Mouse (Mus musculus) left cerebral cortex, postnatal 10 days (tissue): ENCODE measurements around the gene Zfp511. TPM values are rescaled to one million over a fixed set of nuclear protein-coding genes. Genes with fewer than 3 reads are reported as not detected.
A peak's percentile ranks its signal among the peaks of the same experiment; 100 is the strongest.

Experiments
- DNase-seq, 2 experiments: peaks; one replicate each; pipeline ENCODE4 v3.0.0; 2021 to 2022; ENCODE audit warnings: low spot score in 2 of 2, mixed read lengths in 1 of 2; ENCODE audit errors: extremely low spot score in 1 of 2
- intact Hi-C: fragments of 180-260 bp; cut with DNase I; formaldehyde crosslinking; loops from one replicate; pipeline ENCODE4 v1.15.1; 2025
- microRNA-seq: library from miRNA; unstranded; fragments of <30 nt; microRNA quantifications from one replicate; pipeline ENCODE4 v1.2.0, GENCODE M21; 2022
- total RNA-seq, 2 experiments: library from RNA; stranded (reverse); gene quantifications; 2 replicates each; pipeline ENCODE4 v1.2.3; 2021

Gene Zfp511
- total RNA-seq, 2 experiments from 2014 or later = 23.8 to 26.9 TPM

DNA sequence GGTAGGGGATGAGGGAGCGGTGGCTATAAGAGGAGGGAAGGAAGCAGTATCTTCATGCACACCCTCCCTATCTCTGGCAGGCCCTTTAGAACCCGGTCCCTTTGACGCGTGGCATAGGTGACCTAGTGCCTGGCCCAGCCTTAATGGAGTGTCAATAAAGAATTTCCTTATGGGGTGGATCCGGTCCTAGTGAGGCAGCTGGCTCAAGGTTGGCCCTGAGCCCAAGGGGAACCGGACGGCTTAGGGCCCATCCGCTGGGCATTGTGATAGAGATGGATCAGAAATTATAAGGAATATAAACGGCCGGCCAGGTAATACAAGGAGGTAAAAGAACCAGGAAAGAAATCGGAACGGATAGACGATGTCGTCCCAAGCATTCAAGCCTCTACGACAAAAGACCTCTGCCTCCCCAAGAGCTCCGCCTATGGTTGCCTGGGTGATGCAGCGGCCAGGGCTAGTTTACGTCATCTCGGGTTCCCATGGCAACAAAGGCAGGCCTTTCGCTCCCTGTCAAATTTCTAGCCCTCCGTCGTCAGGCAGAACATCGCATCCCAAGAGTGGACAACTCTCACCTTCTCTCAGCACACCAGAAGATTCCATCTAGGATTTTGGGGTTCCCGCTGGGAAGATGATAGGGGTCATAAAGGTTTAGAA, 44.4 kb downstream of the Zfp511 start:
- peak; percentile 91 to 94 for DNase-seq
- intact Hi-C loops = loop anchor here (2.0 to 10.0 kb wide), 3 partner anchors 37 to 804 kb away; partner anchors contain the start of genes Echs1, Paox, Psmd13 and Sirt3

DNA sequence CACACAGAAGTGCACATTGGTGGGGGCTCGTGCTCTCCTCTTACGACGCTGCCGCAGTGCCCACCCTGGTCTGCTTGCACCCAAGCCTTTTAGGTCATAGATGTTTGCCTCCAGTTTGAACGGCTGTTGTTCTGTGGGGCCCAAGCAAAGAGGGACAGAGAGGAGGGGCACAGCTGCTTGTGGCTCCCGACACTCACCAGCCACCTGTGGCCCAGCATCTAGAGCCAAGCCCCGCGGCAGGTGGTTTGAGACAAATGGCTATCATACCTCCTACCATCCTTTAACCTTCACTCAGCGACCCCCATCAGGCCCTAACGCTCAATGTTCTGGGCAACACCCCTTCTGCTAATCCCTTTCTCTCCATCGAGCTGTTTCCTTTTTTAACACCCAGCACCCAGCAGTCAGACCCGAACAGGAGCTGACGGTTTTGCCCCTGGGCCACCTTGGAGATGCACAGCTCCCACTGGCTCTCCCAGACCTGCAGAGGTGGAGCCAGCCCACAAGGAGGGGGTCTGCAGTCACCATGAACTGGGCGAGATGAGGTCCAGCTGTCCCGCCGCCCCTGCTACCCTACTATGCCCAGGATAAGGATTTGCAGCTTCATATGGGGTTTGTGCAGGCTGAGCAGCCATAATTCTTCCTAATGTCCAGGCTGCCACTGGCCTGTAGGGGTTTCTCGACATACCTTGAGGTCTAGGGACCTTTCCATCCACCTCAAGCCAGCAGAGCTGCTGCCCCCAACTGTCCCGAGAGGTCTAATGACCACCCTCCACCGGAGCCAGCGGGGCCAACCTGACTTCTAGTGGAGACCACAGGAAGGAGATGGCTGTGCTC, 45.4 kb downstream of the Zfp511 start:
- intact Hi-C loops = loop anchor here (2.0 to 10.0 kb wide), 3 partner anchors 36 to 803 kb away; partner anchors contain the start of genes Echs1, Paox, Psmd13 and Sirt3

DNA sequence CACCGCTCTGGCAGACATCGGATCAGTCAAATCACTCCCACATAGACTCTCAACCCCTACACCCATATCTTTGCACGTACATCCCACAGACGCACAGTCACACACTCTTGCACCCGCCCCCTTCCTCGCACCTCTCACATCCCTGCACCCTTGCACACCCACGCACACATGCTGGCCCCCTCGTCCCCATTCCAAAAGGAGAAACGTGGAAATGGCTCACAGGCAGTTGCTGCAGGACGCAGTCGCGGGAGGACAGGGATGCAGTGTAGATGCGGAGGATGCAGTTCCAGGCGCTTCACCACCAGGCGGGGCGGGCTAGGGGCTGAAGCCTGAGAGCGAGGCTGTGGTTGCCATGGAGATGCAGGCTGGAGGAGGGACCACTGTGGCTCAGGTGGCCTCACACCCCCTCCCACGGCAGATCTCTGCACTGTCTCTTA, 46.1 kb downstream of the Zfp511 start, which contains the start of gene Caly:
Gene Caly, minus strand, starts transcription at position 307 of the 437 bp plus-strand sequence.
- DNase-seq = peak; percentile 91 to 92
- intact Hi-C loops = loop anchor here (5.0 to 10.0 kb wide), 2 partner anchors 35 to 803 kb away; partner anchors contain the start of genes Echs1, Paox, Psmd13 and Sirt3

More for the DNA sequence above, 45.4 kb downstream of the Zfp511 start:
- peak; percentile 25 to 57 for DNase-seq

Small RNAs within 50 kb of the gene (microRNA-seq; reads per million reads assigned to microRNA genes)
- gene Mir7062 = 1.1 reads per million

Other genes starting within 250 kb of the Zfp511 start
- gene Adgra1, start 202.2 kb upstream of the Zfp511 start, total RNA-seq = 10 to 100 TPM; 49.9 to 52.3 TPM
- 10 to 100 TPM; 37.6 to 42.2 TPM for gene Kndc1, start 141.7 kb upstream of the Zfp511 start, total RNA-seq
- not detected for gene Utf1, start 92.6 kb upstream of the Zfp511 start, total RNA-seq
- gene 6430531B16Rik, start 57.6 kb upstream of the Zfp511 start, total RNA-seq = under 1 TPM; 0.39 to 0.55 TPM
- under 1 TPM; 0.81 to 0.89 TPM for gene Adam8, start 43.8 kb upstream of the Zfp511 start, total RNA-seq
- gene Tubgcp2, start 278 bp downstream of the Zfp511 start, total RNA-seq = 10 to 100 TPM; 40.9 to 44.2 TPM
- under 1 TPM; 0.22 to 0.47 TPM for gene Msx3, start 12.7 kb downstream of the Zfp511 start, total RNA-seq
- gene Caly, start 46.2 kb downstream of the Zfp511 start, total RNA-seq = 100 to 1,000 TPM; 222 to 234 TPM
- not detected for gene Prap1, start 57.0 kb downstream of the Zfp511 start, total RNA-seq
- gene Fuom, start 66.0 kb downstream of the Zfp511 start, total RNA-seq = 10 to 100 TPM; 22.6 to 30.0 TPM
- gene Paox, start 79.4 kb downstream of the Zfp511 start, total RNA-seq = 1 to 10 TPM; 6.5 to 9.4 TPM
- gene Echs1, start 80.1 kb downstream of the Zfp511 start, total RNA-seq = 10 to 100 TPM; 57.3 to 57.5 TPM
- 10 to 100 TPM; 21.3 to 29.2 TPM for gene Mtg1, start 101.2 kb downstream of the Zfp511 start, total RNA-seq
- gene Sprn, start 118.5 kb downstream of the Zfp511 start, total RNA-seq = 100 to 1,000 TPM; 172 to 178 TPM
- gene Olfr522, start 128.4 kb downstream of the Zfp511 start, total RNA-seq = not detected
- not detected for gene Olfr523, start 136.8 kb downstream of the Zfp511 start, total RNA-seq
- gene Olfr524, start 169.6 kb downstream of the Zfp511 start, total RNA-seq = not detected
- under 1 TPM; 0.26 to 0.36 TPM for gene Cd163l1, start 181.9 kb downstream of the Zfp511 start, total RNA-seq
- under 1 TPM in 1 of 2 experiments, not detected in 1; 0.06 TPM for gene 5830411N06Rik, start 210.9 kb downstream of the Zfp511 start, total RNA-seq